Mouse (Mus musculus): ENCODE measurements around the gene Tenm2.

Gene Tenm2

GRCm38 (mm10) chr11:36269945-36270344 lies 965.8 kb downstream of the Tenm2 start:
- DNase-seq (ENCODE audit: low read depth), result no peak

- DNase-seq (ENCODE audit: low read depth), result no peak
Observed at GRCm38 (mm10) chr11:36264776-36265466, 970.8 kb downstream of the Tenm2 start.

GRCm38 (mm10) chr11:36263840-36264239 lies 971.9 kb downstream of the Tenm2 start:
- no peak for DNase-seq (ENCODE audit: low read depth)

DNA sequence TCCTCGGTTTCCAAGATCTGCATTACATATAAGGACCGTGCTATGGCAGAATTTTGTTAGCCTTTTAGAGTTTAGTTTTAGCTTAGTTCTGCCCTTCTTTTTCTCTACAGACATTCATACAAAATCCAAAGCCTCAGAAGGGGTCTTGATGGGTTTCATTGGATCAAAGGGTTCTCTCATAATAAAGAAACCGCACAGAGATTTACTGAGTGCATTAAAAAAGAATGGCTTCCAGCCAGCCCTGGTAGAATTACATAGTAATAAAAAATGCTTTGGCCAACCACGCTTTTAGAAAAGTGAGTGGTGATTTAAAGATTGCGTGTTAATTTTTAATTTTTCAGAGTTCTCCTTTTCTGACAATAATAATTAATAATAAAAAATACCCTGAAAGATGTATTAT lies 978.6 kb downstream of the Tenm2 start:
- no peak for DNase-seq (ENCODE audit: low read depth)

DNA sequence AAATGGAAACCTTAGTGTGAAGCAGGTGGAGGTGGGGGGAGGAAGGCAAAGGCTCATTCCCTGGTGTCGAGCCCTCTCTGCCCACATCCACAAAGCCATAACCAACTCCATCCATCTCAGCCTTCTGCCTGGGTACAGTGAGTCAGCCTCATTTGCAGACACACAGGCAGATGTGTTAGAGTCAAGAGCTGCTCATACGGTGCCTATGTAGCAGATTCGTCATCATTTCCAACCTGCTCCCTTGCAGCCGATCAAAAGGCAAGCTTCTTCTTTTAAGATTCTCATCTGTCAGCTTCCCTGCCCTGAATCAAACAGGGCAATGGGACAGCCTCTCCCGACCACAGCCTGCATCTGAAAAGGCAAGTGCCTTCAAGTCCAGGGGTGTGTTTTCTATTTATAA lies 979.0 kb downstream of the Tenm2 start:
- DNase-seq (ENCODE audit: low read depth), result no peak

- DNase-seq (ENCODE audit: low read depth), result no peak
Observed at GRCm38 (mm10) chr11:36254019-36254418, 981.7 kb downstream of the Tenm2 start.

- no peak for DNase-seq (ENCODE audit: low read depth)
Observed at GRCm38 (mm10) chr11:36250111-36250510, 985.7 kb downstream of the Tenm2 start.

- DNase-seq (ENCODE audit: low read depth), result no peak
Observed at GRCm38 (mm10) chr11:36246152-36246551, 989.6 kb downstream of the Tenm2 start.

DNA sequence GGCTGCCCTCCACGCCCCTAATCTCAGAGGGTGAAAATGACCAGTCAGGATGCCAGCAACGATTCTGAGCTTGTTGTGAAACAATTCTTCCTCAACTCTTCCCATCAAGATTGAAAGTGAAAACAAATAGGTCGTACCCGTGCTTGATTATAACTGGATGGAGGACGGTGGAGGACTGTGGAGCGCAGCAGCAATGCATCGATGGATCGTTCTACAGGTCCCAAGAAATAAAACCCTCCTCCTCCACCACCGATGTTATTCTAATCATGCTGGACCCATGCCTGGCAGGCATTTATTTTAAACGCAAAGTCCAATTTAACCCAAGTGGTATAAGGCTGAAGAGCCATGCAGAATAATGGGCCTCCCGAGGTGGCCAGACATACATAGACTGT lies 991.3 kb downstream of the Tenm2 start:
- no peak for DNase-seq (ENCODE audit: low read depth)

DNA sequence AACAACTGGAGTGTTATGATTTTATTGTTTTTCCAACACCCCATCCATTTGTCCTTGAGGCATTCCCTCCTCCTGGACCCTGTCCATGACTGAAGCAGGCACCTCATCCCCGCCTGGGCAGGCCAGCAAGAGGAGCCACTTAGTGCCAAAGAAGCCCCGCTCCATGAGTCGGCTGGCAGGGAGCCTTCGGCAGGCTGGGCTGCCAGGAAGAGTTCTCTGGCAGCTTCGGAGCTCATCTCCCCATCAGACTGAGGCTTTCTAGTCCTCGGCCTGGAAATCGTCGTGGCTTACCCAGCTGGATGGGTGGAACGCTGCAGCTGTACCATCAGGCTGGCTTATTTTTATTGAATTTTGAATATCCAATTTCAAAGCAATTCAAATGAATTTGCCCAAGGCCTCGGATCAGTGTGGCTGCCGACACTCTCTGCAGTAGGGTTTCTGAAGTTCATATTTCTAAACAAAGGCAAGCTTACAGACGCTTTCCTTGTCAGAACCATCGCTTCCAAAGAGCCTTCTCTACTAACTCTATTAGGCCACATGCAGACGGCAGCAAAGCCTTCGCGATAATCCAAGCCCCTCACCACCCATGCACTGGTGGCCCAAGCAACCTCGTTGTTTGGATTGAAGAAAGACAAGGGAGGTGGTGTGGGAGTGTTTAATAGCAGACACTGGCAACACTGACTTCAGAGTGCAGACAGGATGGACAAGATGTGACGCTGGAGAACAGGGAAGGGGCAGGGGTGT lies 991.8 kb downstream of the Tenm2 start:
- DNase-seq (ENCODE audit: low read depth), result no peak

GRCm38 (mm10) chr11:36238890-36239289 lies 996.9 kb downstream of the Tenm2 start:
- no peak for DNase-seq (ENCODE audit: low read depth)

DNA sequence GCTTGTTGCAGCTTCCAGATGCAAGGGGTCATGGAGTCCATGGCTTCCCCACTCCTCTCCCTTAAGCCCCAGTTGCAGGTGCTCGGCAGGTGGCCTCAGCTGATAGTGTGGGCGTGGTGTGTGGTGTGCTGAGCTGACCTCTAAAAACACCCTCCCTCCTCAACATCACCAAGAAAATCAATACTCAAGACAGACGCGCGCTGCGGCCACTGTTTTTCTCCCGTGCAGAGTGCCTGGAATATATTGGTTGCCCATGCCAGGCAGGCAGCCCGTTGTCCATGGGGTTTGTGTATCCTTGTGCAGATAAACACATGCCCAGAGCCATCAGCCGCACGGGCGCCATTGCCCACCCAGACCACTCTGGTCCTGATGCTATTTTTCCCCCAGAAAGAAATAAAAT lies 1007.1 kb downstream of the Tenm2 start:
- no peak for DNase-seq (ENCODE audit: low read depth)

- DNase-seq (ENCODE audit: low read depth), result no peak
Observed at GRCm38 (mm10) chr11:36228196-36228595, 1007.6 kb downstream of the Tenm2 start.

DNA sequence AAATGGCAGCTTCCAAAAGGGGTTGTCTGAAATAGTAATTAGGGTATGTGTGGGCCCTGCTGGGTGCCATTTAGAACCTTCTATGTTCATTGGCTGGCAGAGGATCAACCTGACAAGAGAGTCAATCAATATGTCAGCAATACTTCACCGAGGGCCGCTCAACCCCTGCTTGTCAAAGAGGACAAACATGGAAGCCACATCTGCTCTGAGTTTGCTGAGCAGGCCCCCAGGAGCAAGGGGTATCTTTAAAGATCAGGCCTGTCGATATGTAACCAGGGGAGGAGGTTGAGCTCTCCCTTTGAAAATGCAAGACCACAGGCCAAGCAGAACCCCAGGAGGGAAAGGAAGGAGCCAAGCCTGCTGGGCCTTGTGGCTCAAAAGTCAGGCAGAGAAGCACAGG lies 1009.7 kb downstream of the Tenm2 start:
- no peak for DNase-seq (ENCODE audit: low read depth)

DNA sequence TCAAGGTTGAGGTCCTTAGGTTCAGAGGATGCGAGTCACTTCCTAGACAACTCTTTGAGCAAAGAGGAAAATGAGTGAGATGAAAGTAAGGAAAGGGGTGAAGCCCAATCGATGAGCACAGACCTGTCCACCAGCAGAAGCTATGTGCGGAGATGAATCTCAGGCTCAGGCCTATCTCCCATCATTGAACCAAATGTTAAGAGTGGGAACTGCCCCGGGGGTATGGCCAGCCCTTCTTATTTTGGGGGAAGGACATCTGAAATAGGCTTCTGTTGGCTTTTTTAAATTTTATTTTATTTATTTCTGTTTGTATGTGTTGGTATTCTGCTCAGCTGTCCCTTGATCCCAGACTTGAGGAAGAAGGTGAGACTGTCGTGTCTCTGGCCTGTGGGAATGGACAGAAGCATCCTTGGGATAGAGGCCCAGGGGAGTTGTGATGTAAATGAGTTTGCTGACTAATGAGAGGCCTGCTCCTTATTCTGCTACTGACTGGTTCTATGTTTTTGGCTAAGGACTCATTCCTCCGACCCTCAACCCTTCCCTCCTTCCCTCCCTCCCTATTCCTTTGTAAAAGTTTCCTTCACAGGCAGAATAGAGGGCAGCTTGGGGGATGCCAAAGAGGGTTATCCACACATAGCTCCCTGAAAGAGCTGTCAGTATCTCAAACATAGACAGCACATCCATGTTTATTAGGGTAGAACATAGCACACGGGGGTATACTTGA lies 1011.9 kb downstream of the Tenm2 start:
- no peak for DNase-seq (ENCODE audit: low read depth)

GRCm38 (mm10) chr11:36222071-36222470 lies 1013.7 kb downstream of the Tenm2 start:
- DNase-seq (ENCODE audit: low read depth), result no peak

DNA sequence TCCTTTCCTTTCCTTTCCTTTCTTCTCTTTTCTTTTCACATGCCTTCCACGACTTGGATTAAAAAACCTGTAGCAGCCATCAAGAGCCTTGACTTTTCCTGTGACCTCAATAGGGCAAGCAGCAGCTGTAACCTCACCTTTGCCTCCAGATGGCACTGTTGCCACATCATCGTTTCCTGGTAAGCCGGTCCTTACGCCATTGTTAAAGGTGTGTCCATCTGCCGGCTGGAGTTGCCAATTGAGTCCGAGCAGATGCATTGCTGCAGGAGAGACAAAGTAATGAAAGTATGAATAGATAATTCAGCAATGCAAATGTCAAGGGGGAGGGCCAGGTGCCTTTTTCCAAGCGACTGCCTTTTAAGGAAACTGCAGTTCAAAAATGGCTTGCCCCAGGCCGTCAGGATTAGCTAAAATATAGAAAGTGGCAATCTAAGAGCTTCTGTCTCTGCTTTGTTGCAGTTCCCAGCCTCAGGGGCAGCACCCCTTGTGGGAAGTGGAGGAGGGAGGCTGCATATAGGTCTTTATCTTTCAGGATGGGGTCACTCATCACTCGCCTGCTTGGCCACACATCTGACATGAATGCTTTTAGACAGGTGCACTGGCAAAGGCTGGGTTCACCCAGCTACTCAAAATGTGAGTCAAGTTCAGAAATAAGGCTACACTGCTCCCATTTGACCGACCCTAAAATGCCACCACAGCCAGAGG lies 1014.3 kb downstream of the Tenm2 start:
- DNase-seq (ENCODE audit: low read depth), result peak; percentile 40

DNA sequence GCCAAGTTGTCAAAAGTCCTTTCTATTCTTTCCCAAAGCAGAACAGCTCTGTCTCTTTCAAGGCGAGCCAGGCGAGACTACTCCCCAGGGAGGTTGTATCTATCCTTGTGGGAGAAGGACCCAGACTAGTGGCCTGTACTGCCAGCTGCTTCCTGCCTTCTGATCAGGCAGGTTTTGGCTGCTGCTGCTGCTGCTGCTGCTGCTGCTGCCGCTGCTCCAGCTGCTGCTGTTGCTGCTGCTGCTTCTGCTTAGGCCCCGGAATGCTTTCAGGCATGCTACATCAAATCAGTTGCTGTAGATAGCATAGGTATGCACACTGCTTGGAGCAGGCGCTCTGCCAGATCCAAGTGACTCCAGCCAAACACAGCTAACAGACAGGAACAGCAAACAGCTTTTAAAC lies 1015.1 kb downstream of the Tenm2 start:
- DNase-seq (ENCODE audit: low read depth), result no peak

GRCm38 (mm10) chr11:36219586-36219985 lies 1016.2 kb downstream of the Tenm2 start:
- DNase-seq (ENCODE audit: low read depth), result no peak

DNA sequence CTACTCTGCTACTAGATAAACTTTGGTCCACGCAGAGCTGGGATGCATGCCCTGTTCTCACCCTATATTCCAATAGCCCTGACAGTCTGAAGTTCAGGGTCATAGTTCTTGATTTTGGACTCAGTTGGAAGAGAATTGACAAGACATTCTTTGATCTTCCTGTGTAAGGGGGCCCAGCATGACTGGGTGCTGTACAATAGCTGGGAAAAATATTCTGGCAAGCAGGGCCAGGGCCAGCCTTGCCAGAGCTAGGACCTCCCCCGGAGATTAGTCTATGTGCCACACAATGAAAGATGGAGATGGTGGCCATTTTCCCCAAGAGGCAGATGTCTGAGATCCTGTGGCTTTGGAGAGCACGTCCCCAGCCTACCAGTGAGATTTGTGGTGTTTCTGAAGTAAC lies 1021.2 kb downstream of the Tenm2 start:
- no peak for DNase-seq (ENCODE audit: low read depth)

DNA sequence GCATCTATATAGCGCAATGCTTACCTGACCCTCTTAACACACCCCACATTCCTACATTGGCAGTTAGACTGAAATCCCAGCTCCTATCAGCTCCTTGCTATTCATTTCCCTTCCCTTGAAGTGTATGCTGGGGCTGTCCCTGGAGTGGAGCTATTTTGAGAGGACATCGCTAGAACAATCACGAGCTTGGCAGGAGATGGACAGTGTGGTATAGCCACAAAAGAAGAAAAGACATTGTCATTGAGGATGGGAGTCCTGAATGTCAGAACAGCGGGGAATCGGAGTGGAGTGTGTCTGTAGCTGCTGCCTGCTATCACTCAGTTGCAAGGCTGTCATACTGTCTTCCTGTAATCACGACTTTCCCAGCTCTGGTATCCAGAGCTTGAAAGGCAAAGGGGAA lies 1031.4 kb downstream of the Tenm2 start:
- DNase-seq (ENCODE audit: low read depth), result no peak

DNA sequence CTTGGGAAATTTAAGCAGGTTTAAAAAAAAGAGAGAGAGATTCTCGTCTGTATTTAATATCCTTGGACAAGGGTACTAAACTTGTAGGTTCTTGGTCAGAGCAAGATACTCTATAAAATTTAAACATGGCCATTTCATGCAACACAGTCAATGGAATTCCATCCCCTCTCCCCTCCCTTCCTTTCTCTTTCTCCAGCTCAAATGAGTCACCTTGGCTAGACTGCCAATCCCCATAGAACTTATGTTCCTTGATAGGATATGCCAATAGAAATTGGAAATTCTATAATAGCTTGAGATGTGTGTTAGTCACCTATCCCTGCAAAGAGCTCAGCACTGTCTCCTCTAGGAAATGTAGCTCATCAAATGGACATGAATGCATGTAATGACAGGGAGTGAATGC lies 1031.9 kb downstream of the Tenm2 start:
- DNase-seq (ENCODE audit: low read depth), result no peak

- no peak for DNase-seq (ENCODE audit: low read depth)
Observed at GRCm38 (mm10) chr11:36194348-36194747, 1041.4 kb downstream of the Tenm2 start.
